Mouse (Mus musculus): ENCODE results near the gene Vmn2r90.
"Not testable (repeated sequence)": the region's sequence is repeated elsewhere in the genome, so short reads cannot be mapped to it uniquely, and the experiment has no call there.

Gene Vmn2r90

DNA sequence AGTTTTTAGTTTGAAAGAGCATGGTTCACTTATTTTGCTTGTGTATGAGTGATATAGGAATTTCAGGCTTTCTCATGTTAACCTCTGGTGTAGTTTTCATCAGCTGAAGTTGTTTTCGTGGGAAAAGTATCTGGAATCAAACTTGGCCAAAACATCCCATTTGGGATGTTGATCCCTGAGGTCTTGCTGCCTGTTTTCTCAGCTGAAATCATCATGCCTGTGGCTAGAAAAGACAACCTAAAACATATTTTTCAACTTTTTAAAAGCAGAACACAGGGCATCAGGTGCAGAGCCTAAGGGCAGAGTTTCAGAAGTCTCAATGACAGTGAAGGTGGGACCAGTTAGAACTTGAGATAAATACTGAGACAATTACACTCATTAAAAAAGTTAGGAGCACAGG, at the start of gene Vmn2r90:
Gene Vmn2r90 (plus strand): TSS at position 301 of the 400 bp plus-strand sequence.
- DNase-seq (ENCODE audit: low read depth, low spot score) = no peak

DNA sequence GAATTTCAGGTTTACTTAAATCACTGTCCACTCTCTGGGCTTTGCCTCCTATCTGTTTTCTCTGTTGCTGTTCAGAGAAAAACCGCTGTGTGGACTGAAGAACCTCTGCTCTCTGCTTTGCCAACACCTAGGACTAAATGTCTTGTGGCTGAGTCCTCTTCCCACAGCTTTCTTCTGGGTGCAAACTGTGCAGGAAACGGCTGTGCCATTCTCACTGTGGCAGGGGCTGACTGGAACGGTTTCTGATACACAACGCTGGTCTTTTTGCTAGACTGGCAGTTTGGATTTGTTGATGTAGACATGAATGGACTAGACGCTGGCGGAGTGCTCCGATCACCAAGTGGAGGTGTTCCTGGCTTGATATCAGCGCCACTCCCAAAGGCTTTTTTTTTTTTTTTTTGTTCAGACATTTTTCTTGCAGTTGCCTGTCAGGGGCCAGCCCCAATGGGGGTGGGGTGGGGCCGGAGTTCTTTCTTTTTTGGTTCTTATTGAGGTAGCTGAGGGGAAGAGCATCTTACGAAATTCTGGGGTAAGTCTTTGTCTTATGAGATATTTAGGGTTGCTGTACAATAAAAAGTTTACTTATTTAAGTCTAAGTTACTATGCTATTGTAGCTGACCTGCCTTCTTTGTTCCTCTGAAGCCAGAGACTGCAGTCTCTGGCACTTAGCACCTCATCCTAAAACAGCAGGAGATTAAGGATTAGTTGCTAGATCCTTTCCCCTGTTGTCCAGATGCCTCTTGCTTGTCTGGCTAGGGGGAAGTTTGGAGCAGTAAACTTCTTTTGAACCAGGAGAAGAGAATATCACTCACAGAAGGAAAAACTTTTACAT, 48.3 kb upstream of the Vmn2r90 start:
- no peak for DNase-seq (ENCODE audit: low read depth, low spot score)

DNA sequence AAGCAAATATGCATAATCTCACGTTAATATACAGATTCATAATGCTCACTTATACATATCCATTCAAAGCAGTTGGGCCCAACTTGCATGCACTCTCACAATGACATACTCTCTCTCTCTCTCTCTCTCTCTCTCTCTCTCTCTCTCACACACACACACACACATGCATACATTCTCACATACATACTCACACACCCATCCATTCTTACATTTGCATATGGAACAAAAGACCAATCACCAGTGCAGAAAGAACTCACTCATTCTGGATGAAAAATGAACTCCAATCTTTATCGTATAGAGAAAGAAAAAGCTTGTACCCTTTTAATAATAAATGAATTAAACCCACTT, 47.7 kb upstream of the Vmn2r90 start:
- DNase-seq (ENCODE audit: low read depth, low spot score) = no peak

DNA sequence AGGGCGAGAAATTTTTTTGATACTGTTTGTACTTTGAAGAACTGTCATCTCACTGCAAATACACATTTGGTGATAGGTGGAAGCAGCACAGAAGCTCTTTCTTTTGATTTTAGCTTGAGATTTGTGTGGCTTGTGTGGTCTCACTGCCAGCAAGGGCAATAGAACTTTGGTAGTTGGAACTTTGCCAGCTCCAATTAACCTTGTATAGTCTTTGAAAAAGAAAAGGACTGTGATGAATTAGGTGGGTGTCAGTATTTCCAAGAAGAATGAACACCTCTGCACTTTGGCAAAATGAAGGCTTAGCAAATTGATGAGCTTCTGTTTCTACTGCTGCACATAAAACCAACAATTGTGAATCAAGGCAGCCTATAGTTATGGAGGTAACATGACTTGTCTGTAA, 24.8 kb upstream of the Vmn2r90 start:
- no peak for DNase-seq (ENCODE audit: low read depth, low spot score)

DNA sequence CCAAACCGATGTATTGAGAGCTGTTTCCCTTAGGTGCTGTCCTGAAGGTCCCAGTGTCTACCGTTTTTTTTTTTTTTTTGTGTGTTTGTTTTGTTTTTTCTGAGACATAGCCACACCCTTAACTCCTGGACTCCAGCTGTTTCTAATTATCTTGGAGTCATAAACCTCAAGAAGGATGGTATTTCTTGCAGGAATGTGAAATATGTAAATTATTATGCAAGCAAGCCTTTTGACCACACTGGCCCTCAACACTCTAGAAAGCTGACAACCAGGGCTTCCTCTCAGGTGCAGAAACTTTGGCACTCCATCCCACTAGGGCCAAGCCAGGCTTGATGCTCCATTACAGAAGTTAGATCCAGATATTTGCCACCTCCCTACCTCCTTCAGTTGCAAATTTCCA, 12.9 kb upstream of the Vmn2r90 start:
- DNase-seq (ENCODE audit: low read depth, low spot score) = no peak

DNA sequence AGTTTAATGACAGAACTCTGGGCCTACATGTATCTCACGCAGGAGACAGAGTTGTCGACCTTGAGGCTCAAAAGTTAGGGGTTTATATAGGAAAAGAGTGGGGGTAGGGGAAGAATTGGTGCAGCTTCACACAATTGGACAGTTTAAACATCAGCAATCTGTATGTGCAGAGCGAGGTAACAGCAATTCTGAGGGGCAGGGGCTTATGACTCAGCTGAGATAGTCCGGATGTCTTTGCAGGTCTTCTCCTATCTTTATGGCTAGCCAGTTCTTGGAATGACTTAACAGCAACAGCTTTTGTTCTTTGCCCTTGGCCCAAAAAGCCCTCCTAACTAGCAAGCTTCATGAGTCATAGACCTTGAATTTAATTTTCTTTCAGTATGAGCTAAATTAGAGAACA, 28.8 kb downstream of the Vmn2r90 start:
- not testable (repeated sequence) for DNase-seq (ENCODE audit: low read depth, low spot score)

DNA sequence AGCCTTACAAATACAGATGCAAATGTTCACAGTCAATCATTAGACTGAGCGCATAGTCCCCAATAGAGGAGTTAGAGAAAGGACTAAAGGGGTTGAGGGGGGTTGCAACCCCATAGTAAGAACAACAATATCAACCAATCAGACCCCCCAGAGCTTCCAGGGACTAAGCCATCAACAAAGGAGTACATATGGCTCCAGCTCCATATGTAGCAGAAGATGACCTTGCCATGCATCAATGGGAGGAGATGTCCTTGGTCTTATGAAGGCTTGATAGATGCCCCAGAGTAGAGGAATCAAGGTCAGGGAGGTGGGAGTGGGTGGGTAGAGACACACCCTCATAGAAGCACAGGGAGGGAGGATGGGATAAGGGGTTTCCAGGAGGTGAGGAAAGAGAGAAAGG, 35.1 kb downstream of the Vmn2r90 start:
- DNase-seq (ENCODE audit: low read depth, low spot score) = no peak

DNA sequence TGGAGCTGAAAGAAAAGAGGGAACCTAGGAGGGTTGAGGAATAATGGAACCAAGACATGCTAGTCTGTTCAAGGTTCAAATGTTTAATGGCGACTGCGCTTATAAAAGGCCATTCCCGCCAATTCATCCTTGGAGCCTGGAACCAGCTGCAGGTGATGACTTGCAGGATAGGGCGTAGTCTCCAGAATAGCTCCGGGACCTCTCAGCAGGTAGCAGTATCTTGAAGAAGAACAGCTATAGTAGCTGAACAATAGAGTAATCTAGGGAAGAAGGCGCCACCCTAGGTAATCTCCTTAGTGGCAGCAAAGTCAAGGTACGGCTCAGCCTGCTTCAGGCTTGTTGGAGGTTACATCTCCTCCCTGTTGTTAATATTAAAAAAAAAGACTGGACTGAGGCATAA, 35.8 kb downstream of the Vmn2r90 start:
- not testable (repeated sequence) for DNase-seq (ENCODE audit: low read depth, low spot score)

DNA sequence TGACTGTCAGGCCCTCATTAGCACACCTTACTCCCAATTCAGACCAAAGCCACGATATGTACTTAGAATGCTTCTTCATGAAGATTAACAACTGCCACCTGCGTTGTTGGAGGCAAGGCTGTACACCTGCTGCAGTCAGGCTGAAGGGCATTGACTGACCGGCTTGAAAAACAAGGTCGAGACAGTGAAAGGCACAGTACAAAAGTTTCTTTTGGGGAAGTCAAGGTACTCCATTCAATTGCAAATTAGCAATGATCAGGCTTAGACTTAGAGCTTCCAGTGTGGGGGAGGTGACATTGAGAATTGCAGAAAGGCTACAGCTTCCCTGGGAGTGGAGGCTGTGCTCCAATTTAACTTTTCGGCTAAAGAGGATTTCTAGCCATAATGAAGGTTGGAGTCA, 36.4 kb downstream of the Vmn2r90 start:
- DNase-seq (ENCODE audit: low read depth, low spot score) = not testable (repeated sequence)

DNA sequence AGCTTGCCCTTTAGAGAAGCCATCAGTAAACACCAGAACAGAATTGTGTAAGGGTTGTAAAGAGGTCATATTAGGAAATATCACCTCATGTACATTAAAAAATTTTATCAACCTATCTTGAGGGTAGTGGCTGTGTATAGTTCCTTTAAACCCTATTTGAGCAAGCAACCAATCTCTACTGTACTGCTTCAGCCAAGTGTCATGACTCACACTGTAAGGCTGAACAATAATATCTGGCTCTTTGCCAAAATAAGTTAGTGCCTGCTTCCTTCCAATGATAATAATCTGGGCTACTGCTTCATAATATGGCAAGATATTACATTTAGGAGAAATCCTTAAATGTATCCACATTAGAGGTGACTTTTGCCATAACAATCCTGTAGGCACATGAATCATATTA, 38.0 kb downstream of the Vmn2r90 start:
- not testable (repeated sequence) for DNase-seq (ENCODE audit: low read depth, low spot score)

DNA sequence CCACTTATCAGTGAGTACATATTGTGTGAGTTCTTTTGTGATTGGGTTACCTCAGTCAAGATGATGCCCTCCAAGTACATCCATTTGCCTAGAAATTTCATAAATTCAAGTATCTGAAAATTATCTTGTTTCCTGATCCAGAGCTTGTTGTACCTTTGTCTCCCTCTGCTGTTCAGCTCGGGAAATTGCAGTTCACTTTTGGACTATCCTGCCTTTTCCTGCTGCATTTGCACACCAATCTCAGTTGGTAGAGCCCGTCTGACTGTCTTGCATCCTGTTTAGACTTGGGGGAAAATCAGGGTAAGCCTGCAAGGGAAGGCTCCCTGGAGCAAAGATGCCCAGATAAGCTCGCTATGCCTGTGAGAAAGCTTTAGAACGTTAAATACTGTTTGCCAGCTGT, 45.8 kb downstream of the Vmn2r90 start:
- DNase-seq (ENCODE audit: low read depth, low spot score) = peak; percentile 65

DNA sequence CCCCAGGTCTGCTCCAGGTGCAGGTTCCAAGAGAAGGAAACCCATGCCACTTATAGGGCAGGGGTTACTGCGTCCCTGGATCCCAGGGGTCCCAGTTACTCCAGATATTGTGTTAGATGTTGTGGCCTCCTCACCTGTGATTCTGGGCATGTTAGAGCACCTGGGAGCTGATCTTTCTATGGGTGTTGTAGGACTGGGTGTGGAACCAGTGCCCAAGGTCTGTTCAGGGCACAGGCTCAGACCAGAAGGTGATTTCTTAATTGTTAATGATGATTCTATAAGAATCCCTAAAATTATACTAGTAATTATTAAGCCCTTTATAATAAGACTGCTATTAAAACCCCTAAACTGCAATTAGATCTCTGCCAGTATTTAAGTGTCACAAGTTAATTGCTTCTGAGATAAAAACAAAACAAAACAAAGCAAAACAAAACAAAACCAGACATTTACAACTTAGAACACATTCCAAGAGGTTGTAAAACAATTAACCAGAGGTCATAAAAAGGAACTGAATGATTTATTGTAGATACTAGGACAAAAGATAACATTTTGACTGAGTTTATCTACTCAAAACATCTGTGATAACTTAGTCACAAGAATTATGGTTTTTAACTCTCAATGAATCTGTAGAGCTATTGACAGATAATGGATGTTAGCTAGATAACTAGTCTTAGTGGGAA, 59.2 kb downstream of the Vmn2r90 start:
- no peak for DNase-seq (ENCODE audit: low read depth, low spot score)

DNA sequence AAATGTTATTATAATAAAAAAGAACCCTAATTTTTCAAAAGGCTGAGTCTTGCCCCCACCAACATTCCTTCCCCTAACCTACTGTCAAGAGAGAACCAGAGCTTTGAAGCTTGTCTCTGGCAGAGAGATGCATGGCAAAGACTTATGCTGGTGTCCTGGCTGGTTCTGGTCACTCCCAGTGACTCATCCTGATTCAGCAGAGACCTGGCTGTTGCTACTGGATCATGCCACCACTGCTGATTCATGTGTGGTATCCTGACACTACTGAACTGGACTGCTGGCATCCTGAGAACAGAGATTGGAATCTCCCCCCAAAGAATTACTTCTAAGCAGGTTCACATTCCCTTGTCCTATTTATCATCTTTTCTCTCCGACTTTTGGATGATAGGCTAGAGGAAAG, 60.7 kb downstream of the Vmn2r90 start:
- no peak for DNase-seq (ENCODE audit: low read depth, low spot score)

DNA sequence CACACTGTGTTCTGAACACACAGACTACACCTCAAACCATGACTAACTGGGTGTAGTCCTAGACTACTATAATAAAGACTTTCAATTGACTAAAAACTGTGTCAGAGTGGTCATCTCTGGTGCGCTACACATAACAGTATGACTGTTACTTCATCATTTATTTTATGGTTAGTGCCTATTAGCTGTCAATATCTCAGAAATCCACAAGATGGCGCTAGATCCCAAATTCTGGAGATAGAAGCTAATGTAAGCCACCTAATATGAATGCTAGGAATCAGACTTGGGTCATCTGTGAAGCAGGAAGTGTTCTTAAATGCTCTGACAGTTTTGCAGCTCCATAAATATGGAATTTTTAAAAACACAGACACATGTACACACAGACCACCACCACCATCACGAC, 62.9 kb downstream of the Vmn2r90 start:
- peak; percentile 78 for DNase-seq (ENCODE audit: low read depth, low spot score)
